Mouse (Mus musculus) forebrain, embryonic 11.5 days (tissue): Measurements from ENCODE around the gene Gm43517. TPM values are rescaled to one million over a fixed set of nuclear protein-coding genes. Genes with fewer than 3 reads are reported as not detected.

ENCODE experiments used
- ATAC-seq: fragments of 200-750 bp; cut with Nextera tagmentation; replicated peaks from 2 replicates; pipeline ENCODE4 v1.8.0; 2017; ENCODE audit warnings: moderate TSS enrichment; ENCODE audit not compliant: low FRiP score
- DNase-seq: peaks from one replicate; pipeline ENCODE4 v3.0.0-alpha.2; 2017; ENCODE audit warnings: low spot score
- H3K27ac ChIP-seq: fragments of 300-500 bp; sonication (generic); 2 replicates; pipeline ENCODE4 v1.5.1; 2014; ENCODE audit warnings: low read depth, low read length
- H3K27me3 ChIP-seq: fragments of 300-500 bp; sonication (generic); 2 replicates; pipeline ENCODE4 v1.6.1; 2014; ENCODE audit warnings: mild to moderate bottlenecking, low read length, mixed read lengths; ENCODE audit not compliant: control insufficient read depth, insufficient read depth
- H3K36me3 ChIP-seq: fragments of 300-500 bp; sonication (generic); 2 replicates; pipeline ENCODE4 v1.6.1; 2014; ENCODE audit warnings: mild to moderate bottlenecking, low read length, moderate library complexity, mixed read lengths; ENCODE audit not compliant: control insufficient read depth, insufficient read depth
- H3K4me1 ChIP-seq: fragments of 300-500 bp; sonication (generic); replicated peaks from 2 replicates; pipeline ENCODE4 v1.6.1; 2014; ENCODE audit warnings: low read length, mixed read lengths; ENCODE audit not compliant: control insufficient read depth, insufficient read depth
- H3K4me2 ChIP-seq: fragments of 300-500 bp; sonication (generic); 2 replicates; pipeline ENCODE4 v1.6.1; 2014; ENCODE audit warnings: low read depth, mild to moderate bottlenecking, low read length, moderate library complexity, mixed read lengths; ENCODE audit not compliant: severe bottlenecking
- H3K4me3 ChIP-seq: fragments of 300-500 bp; sonication (generic); 2 replicates; pipeline ENCODE4 v1.5.1; 2014; ENCODE audit warnings: low read depth, low read length
- H3K9ac ChIP-seq: fragments of 300-500 bp; sonication (generic); 2 replicates; pipeline ENCODE4 v1.6.1; 2014; ENCODE audit warnings: low read length
- H3K9me3 ChIP-seq: fragments of 300-500 bp; sonication (generic); 2 replicates; pipeline ENCODE4 v1.6.1; 2016; ENCODE audit warnings: low read length, mixed read lengths; ENCODE audit not compliant: control insufficient read depth
- WGBS: fragments of 180-500 bp; shearing (Covaris S2); extraction: QIAGEN DNeasy Blood & Tissue Kit; methylation state at CpG from one replicate; pipeline ENCODE4 v1.1.7; 2014; 5-methylcytosine and 5-hydroxymethylcytosine counted together
- polyA plus RNA-seq: library from polyadenylated mRNA; unstranded; fragments of >200 nt; fragmentation: Nextera tagmentation; extraction: Ambion mirVana; gene quantifications from 2 replicates; pipeline ENCODE4 v1.2.1, GENCODE M21; 2014

Gm43517 gene
- polyA plus RNA-seq, 1 experiment from 2014 or later: 1.4 TPM

GRCm38 (mm10) chr12:49390257-49390656 lies 5.3 kb downstream of the Gm43517 start:
- Histone ChIP-seq H3K9ac (peak overlapping the region; percentile 99), H3K4me3 (peak overlapping the region; percentile 66), H3K9me3 (no peaks in the 10 kb centered on the region), H3K4me1 (no peaks in the 10 kb centered on the region), H3K4me2 (peak overlapping the region; percentile 71), H3K27ac (peak overlapping the region; percentile 96), H3K27me3 (peaks cover 6% of the 10 kb centered on the region), H3K36me3 (no peaks in the 10 kb centered on the region)
- peak; percentile 47 for ATAC-seq
- 2% methylated on average over 13 of the region's 13 CpGs for WGBS
- DNase-seq: peak; percentile 79

- Histone ChIP-seq H3K36me3 (no peaks in the 10 kb centered on the region), H3K9ac (peak overlapping the region; percentile 99), H3K27ac (peak overlapping the region; percentile 96), H3K27me3 (peaks cover 3% of the 10 kb centered on the region; the same call in 1 of the 2 replicates), H3K9me3 (no peaks in the 10 kb centered on the region), H3K4me1 (no peaks in the 10 kb centered on the region), H3K4me3 (peak overlapping the region; percentile 66), H3K4me2 (peak overlapping the region; percentile 71)
- WGBS: 0% methylated on average over 9 of the region's 9 CpGs
- ATAC-seq (no peak), DNase-seq (no peak)
These were observed 5.9 kb downstream of the Gm43517 start for GRCm38 (mm10) chr12:49390926-49391304.

DNA sequence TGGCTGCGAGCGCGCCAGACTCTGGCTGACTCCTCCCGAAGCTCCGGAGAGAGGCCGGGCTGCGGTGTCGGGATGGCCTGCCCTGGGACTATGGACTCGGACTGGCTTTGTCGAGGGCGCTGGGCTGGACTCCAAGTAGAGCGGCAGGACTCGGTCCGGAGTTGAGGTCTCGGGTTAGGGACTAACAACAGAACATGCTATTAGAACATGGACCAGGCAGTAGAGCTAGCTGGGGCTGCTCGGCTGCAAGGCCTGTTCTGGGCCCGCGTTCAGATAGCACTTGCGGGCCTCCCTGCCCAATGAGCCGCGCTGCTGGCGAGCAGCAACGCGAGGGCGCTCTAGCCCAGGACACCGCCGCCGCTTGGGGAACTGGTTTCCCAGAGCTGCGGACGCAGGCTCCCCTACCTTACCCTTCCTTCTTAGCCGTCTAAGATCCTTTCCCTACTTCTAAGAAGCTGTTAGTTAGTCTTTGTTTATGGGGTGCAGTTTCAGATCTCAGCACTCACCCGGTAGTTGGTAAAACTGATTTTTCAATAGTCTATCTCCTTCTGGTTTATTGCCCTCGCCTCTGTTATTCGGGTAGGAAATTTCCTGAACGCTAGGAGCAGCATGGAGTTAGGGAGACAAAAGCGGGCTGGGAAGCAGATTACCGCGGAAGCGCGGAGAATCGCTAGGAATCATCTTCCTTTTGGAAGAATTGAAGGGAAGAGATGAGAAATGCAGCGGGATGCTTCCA lies 6.5 kb downstream of the Gm43517 start:
- H3K4me2 ChIP-seq: peak overlapping the region; percentile 71
- peaks cover 3% of the 10 kb centered on the region; the same call in 1 of the 2 replicates for H3K27me3 ChIP-seq
- no peaks in the 10 kb centered on the region for H3K36me3 ChIP-seq
- peak overlapping the region; percentile 96 for H3K27ac ChIP-seq
- H3K4me1 ChIP-seq: no peaks in the 10 kb centered on the region
- H3K9me3 ChIP-seq: no peaks in the 10 kb centered on the region
- DNase-seq: peak; percentile 88
- H3K9ac ChIP-seq: peak overlapping the region; percentile 99
- WGBS: under 1% methylated on average over 42 of the region's 42 CpGs
- peak overlapping the region; percentile 66 for H3K4me3 ChIP-seq
- ATAC-seq: peak; percentile 75

DNA sequence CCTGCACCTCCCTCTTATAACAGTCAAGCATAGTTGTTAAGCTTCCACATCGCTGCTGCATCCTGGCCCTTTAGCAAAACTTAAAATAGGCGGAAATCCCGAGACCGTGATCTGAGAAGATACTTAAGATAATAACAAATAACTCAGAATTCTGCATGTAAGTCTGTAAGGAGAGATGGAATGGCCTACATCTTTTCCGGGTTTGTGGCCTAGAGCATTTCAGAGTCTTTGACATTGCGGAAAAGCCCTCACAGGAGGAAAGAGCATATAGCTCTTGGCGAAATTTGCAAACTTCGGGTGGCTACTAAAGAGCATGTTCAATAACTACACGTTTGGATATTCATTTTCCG lies 7.0 kb downstream of the Gm43517 start:
- H3K4me1 ChIP-seq: no peaks in the 10 kb centered on the region
- DNase-seq (no peak), ATAC-seq (no peak)
- H3K4me2 ChIP-seq: peak overlapping the region; percentile 71
- H3K9me3 ChIP-seq: no peaks in the 10 kb centered on the region
- peaks cover 5% of the 10 kb centered on the region; the same call in 1 of the 2 replicates for H3K27me3 ChIP-seq
- peak overlapping the region; percentile 96 for H3K27ac ChIP-seq
- H3K9ac ChIP-seq: peak overlapping the region; percentile 99
- no peaks in the 10 kb centered on the region for H3K36me3 ChIP-seq
- peak overlapping the region; percentile 66 for H3K4me3 ChIP-seq
- under 1% methylated on average over 10 of the region's 10 CpGs for WGBS

DNA sequence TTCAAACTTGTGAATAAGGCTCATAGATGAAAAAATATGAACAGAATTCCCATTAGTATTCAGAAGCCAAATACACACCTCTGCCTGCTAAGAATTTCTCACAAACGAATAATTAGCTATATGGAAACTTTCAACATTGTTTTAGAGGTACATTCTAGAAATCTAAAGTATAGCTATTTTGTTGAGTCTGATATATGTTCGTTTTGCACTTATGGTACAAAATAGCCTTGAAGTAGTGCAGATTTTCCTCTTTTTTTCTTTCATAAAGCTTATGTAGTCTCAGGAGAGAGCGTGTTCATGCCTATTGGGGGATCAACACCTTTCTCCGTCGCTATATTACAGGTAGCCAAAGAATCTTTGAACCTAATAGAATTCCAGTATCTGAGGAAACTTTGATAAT lies 7.9 kb downstream of the Gm43517 start:
- Histone ChIP-seq H3K4me3 (peak overlapping the region; percentile 66), H3K27ac (peak overlapping the region; percentile 96; the same call in 1 of the 2 replicates), H3K27me3 (peaks cover 10% of the 10 kb centered on the region; the same call in 1 of the 2 replicates), H3K4me1 (0 out of 2 replicates have a peak, but pooled peaks cover 2% of the 10 kb centered on the region), H3K4me2 (peak overlapping the region; percentile 71), H3K36me3 (no peaks in the 10 kb centered on the region), H3K9me3 (no peaks in the 10 kb centered on the region), H3K9ac (peak overlapping the region; percentile 99)
- ATAC-seq (no peak), DNase-seq (no peak)
- WGBS: 3% methylated on average over 5 of the region's 5 CpGs

DNA sequence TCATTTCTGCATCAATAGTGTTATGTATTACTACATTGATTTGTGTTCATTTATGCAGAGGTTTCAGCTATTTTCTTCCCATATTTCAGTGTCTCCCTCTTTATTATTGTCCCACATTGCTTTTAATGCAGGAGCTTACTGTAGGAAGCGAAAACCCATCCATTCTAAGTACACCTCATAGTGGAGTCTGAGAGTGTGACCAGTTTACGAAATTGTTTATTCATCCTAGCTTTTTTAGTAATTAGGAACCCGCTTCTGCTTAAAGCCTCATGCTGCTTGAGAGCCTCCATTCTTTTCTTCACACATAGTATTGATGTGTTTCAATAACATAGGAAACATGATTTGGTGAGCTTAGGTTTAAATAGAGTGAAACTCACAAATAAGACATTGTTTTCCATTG lies 8.7 kb downstream of the Gm43517 start:
- Histone ChIP-seq H3K27ac (peak overlapping the region; percentile 73), H3K27me3 (peaks cover 10% of the 10 kb centered on the region; the same call in 1 of the 2 replicates), H3K4me2 (peak overlapping the region; percentile 46), H3K4me3 (peak overlapping the region; percentile 32), H3K9ac (peak overlapping the region; percentile 69), H3K9me3 (no peaks in the 10 kb centered on the region), H3K36me3 (no peaks in the 10 kb centered on the region), H3K4me1 (0 out of 2 replicates have a peak, but pooled peaks cover 2% of the 10 kb centered on the region)
- ATAC-seq: 0 out of 2 replicates have a peak, but pooled peaks have one; percentile 7
- no peak for DNase-seq
- 5% methylated on average over 3 of the region's 3 CpGs for WGBS

DNA sequence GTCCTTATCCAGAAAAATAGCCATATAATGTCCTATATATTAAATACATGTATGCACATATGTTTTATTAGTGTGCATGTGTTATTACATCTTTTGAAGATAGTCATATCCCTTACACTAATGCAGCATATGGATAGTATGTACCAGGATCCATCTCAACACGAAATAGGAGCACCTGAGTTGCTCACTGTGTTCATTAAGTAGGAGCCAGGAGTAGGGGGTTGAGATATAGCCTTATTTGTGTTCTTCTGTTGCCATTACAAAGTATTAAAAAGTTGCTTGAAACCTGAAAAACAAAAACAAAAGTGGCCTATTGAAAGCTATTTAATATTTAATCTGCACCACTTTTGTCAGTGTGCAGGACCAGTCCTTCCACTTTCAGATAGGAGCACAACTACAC lies 9.2 kb downstream of the Gm43517 start:
- Histone ChIP-seq H3K4me1 (0 out of 2 replicates have a peak, but pooled peaks cover 2% of the 10 kb centered on the region), H3K9me3 (no peaks in the 10 kb centered on the region), H3K27me3 (peaks cover 10% of the 10 kb centered on the region; the same call in 1 of the 2 replicates), H3K9ac (peak overlapping the region; percentile 83), H3K36me3 (no peaks in the 10 kb centered on the region), H3K4me2 (peak overlapping the region; percentile 62), H3K27ac (peak overlapping the region; percentile 91), H3K4me3 (peak overlapping the region; percentile 32)
- 0% methylated on average over 1 of the region's 1 CpGs for WGBS
- no peak for DNase-seq
- ATAC-seq: no peak

GRCm38 (mm10) chr12:49394836-49395235 lies 9.9 kb downstream of the Gm43517 start:
- H3K9ac ChIP-seq: peak overlapping the region; percentile 83
- ATAC-seq: peak; percentile 48
- H3K27me3 ChIP-seq: peaks cover 10% of the 10 kb centered on the region; the same call in 1 of the 2 replicates
- H3K4me2 ChIP-seq: peak overlapping the region; percentile 62
- no peaks in the 10 kb centered on the region for H3K36me3 ChIP-seq
- DNase-seq: peak; percentile 69
- no peaks in the 10 kb centered on the region for H3K9me3 ChIP-seq
- H3K27ac ChIP-seq: peak overlapping the region; percentile 91
- WGBS: 1% methylated on average over 17 of the region's 17 CpGs
- 0 out of 2 replicates have a peak, but pooled peaks cover 2% of the 10 kb centered on the region for H3K4me1 ChIP-seq
- peak overlapping the region; percentile 32 for H3K4me3 ChIP-seq
